Mouse (Mus musculus): ENCODE measurements around the gene Pxn. TPM values are rescaled to one million over a fixed set of nuclear protein-coding genes. Genes with fewer than 3 reads are reported as not detected.

Pxn gene
- 12.9 and 13.7 TPM in 2 replicates for polyA plus RNA-seq (2012; rRNA removed)
- polyA plus RNA-seq (2014; fragmentation: Nextera tagmentation; extraction: Ambion mirVana), result 4.8 and 5.6 TPM in 2 replicates

DNA sequence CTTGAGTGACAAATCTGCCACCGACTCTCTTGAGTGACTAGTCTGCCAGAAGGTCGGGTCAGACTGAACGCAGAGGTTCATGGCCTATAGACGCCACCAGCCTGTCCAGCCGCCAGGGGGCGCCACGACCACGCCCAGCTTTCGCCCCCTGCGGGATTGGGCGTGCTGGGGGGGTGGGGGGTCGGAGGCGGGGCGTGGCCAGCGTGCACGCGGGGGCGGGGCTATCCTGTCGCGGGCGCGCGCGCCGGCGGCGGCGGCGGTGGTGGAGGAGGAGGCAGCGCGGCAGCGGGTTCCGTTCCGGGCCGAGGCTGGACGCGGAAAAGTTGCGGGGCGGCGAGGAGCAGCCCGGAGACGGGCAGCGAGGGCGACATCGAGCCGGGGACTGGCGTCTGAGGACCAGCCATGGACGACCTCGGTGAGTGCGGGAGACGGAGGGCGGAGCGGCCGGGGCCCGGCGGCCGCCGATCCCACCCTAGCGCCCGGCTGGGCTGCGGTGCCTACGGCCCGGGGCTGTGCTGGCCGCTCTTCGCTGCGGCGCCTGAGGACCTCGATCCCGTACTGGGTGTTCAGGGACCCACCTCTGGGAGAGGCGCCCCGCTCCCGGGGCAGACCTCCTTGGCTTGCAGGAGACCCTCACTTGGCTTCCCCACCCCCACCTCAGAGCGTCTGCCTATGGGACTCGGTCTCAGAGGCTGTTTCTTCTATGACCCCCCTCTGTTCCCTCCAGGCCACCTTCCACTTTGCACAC lies at the start of gene Pxn:
Gene Pxn, plus strand, starts transcription at position 223 of the 748 bp plus-strand sequence.
- Histone ChIP-seq H3K4me2 (ENCODE audit: low read depth) (peak within 1 kb of the TSS; percentile 79), H3K36me3 (replicated peaks; ENCODE audit: control insufficient read depth, insufficient read depth, low read depth) (no peaks in the 10 kb centered on the region), H3K9ac (replicated peaks) (peak within 1 kb of the TSS; percentile 75), H3K4me3 (ENCODE audit: insufficient read depth in 1 of 2, low read depth in 2 of 2, low read length in 2 of 2) (peak within 1 kb of the TSS; percentile 67 to 91), H3K4me1 (replicated peaks; ENCODE audit: control insufficient read depth in 2 of 2, insufficient read depth in 2 of 2, low read length in 1 of 2) (peaks cover 0 to 8% of the 10 kb centered on the region in 2 experiments; a peak in 3 of 4 replicates), H3K27ac (no peak within 1 kb of the TSS), H3K27me3 (ENCODE audit: control insufficient read depth, insufficient read depth, low read length) (no peaks in the 10 kb centered on the region), H3K9me3 (ENCODE audit: control insufficient read depth, low read length) (no peaks in the 10 kb centered on the region)
- peak; percentile 71 to 76 (median 73) for DNase-seq (ENCODE audit: low read depth in 3 of 3, low spot score in 3 of 3)
- no peak for TF ChIP-seq EP300 (IDR thresholded peaks at IDR 0.05; ENCODE audit: low read depth)
- TF ChIP-seq CTCF (IDR thresholded peaks at IDR 0.05; ENCODE audit: low read depth), result peak; percentile 94
- ATAC-seq (ENCODE audit: insufficient read depth), result peak; percentile 86
- 1% methylated on average over 70 of the region's 74 CpGs for WGBS (ENCODE audit: insufficient replicate concordance)

DNA sequence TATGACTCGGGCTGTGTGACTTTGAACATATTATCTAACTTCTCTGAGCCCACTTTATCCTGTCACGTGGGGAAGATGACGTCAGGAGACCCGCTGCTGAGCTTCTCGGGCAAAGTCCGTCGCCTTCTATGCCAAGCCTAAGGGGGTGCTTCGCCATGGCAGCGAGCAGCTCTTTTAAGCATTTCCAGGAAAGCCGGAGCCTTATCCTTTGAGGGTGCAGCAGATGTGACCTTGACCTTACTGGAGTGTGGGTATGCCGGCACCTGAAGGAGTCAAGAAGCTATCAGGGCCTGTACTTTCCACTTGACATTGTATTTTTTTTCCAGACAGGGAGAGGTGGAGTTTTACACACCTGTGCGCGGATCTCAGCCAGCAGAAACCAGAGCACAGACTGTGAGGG lies 47.6 kb upstream of the Pxn start:
- no peak overlapping the region for H3K4me3 ChIP-seq (ENCODE audit: insufficient read depth in 1 of 2, low read depth in 2 of 2, low read length in 2 of 2)
- no peak overlapping the region for H3K27ac ChIP-seq
- H3K27me3 ChIP-seq (ENCODE audit: control insufficient read depth, insufficient read depth, low read length), result no peaks in the 10 kb centered on the region
- no peaks in the 10 kb centered on the region for H3K9me3 ChIP-seq (ENCODE audit: control insufficient read depth, low read length)
- WGBS (ENCODE audit: insufficient replicate concordance), result 47% methylated on average over 13 of the region's 13 CpGs
- H3K9ac ChIP-seq (replicated peaks), result no peak overlapping the region
- TF ChIP-seq EP300 (IDR thresholded peaks at IDR 0.05; ENCODE audit: low read depth) (no peak), CTCF (IDR thresholded peaks at IDR 0.05; ENCODE audit: low read depth) (no peak)
- DNase-seq (ENCODE audit: low read depth in 3 of 3, low spot score in 3 of 3) (no peak), ATAC-seq (ENCODE audit: insufficient read depth) (no peak)
- H3K4me1 ChIP-seq (replicated peaks; ENCODE audit: control insufficient read depth in 2 of 2, insufficient read depth in 2 of 2, low read length in 1 of 2), result no peaks in the 10 kb centered on the region
- H3K36me3 ChIP-seq (replicated peaks; ENCODE audit: control insufficient read depth, insufficient read depth, low read depth), result no peaks in the 10 kb centered on the region
- no peak overlapping the region for H3K4me2 ChIP-seq (ENCODE audit: low read depth)

DNA sequence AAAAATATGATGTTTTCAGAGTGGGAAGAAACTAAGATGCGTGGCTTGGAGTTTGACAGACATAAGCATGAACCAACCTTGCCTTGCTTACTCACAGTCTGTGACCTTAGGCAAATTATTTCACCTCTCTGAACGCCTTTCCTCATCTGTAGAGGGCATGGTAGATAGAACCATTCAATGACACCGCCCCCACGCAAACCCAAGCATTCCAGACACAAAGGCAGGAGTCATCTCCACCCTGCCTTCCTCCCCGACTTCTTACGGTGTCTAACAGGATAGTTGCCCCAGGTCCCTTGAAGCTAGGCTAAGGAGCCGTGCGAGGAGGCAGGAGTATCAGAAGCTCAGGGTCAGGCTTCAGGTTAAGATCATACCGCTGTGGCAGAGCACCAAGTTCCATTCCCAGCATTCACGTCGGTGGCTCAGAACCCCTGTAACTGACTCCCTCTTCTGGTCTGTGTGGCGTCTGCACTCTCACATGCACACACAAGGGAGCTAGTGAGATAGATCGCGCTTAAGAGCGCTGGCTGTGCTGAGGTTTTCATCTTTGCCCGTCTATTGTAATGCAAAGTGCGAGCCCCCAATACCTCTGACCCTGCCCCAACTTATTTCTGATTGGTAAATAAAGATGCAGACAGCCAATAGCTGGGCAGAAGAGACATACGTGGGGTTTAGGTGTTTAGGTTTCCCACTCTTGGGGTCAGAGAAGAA lies 41.9 kb upstream of the Pxn start:
- H3K9me3 ChIP-seq (ENCODE audit: control insufficient read depth, low read length), result no peaks in the 10 kb centered on the region
- H3K27me3 ChIP-seq (ENCODE audit: control insufficient read depth, insufficient read depth, low read length), result no peaks in the 10 kb centered on the region
- TF ChIP-seq CTCF (IDR thresholded peaks at IDR 0.05; ENCODE audit: low read depth) (no peak), EP300 (IDR thresholded peaks at IDR 0.05; ENCODE audit: low read depth) (no peak)
- H3K27ac ChIP-seq, result no peak overlapping the region
- H3K9ac ChIP-seq (replicated peaks), result no peak overlapping the region
- H3K36me3 ChIP-seq (replicated peaks; ENCODE audit: control insufficient read depth, insufficient read depth, low read depth), result no peaks in the 10 kb centered on the region
- WGBS (ENCODE audit: insufficient replicate concordance), result 66% methylated on average over 18 of the region's 18 CpGs
- no peak overlapping the region for H3K4me3 ChIP-seq (ENCODE audit: insufficient read depth in 1 of 2, low read depth in 2 of 2, low read length in 2 of 2)
- no peak overlapping the region for H3K4me2 ChIP-seq (ENCODE audit: low read depth)
- peaks cover 0 to 5% of the 10 kb centered on the region in 2 experiments; a peak in 1 of 4 replicates for H3K4me1 ChIP-seq (replicated peaks; ENCODE audit: control insufficient read depth in 2 of 2, insufficient read depth in 2 of 2, low read length in 1 of 2)
- DNase-seq (ENCODE audit: low read depth in 3 of 3, low spot score in 3 of 3) (no peak), ATAC-seq (ENCODE audit: insufficient read depth) (no peak)

DNA sequence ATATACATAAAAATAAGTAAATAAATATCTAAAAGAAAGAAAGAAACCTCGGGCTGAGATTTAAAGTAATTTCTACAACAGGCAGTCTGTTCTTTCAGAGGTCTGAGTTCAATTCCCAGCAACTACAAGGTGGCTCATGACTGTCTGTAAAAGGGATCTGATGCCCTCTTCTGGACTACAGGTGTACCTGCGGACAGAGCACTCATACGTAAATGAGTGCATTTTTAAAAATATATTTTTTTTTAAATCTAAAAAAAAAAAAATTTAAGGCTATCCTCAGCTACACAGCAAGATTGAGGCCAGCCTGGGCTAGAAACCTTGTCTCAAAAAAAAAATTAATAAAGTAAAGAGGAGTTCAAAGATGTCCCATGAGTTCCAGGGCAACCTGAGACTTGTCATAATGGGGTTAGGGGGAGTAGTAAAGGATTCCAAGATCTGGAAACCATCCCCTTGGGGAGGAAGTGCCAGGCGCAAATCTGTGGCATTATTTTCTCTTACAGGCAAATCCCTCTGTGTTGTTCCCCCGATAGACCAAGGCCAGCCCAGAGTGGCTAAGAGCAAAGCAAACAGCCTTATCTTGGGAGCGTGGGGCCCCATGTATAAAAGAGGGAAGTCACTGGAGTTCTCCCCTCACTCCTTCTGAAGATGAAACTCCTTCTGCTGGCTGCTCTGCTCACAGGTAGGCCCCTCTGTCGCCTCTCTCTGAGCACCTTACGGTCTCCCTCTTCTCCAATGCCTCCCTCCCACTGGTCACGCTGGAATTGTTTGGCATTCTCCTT lies 40.6 kb upstream of the Pxn start, which contains the start of gene Pla2g1b:
Gene Pla2g1b, plus strand, starts transcription at position 621 of the 779 bp plus-strand sequence.
- TF ChIP-seq EP300 (IDR thresholded peaks at IDR 0.05; ENCODE audit: low read depth), result no peak
- TF ChIP-seq CTCF (IDR thresholded peaks at IDR 0.05; ENCODE audit: low read depth), result peak; percentile 28; the same call in 1 of the 2 replicates
- no peaks in the 10 kb centered on the region for H3K9me3 ChIP-seq (ENCODE audit: control insufficient read depth, low read length)
- WGBS (ENCODE audit: insufficient replicate concordance), result 22% methylated on average over 9 of the region's 9 CpGs
- no peak within 1 kb of the TSS for H3K27ac ChIP-seq
- H3K4me2 ChIP-seq (ENCODE audit: low read depth), result no peak within 1 kb of the TSS
- no peak within 1 kb of the TSS for H3K4me3 ChIP-seq (ENCODE audit: insufficient read depth in 1 of 2, low read depth in 2 of 2, low read length in 2 of 2)
- ATAC-seq (ENCODE audit: insufficient read depth) (no peak), DNase-seq (ENCODE audit: low read depth in 3 of 3, low spot score in 3 of 3) (no peak)
- H3K27me3 ChIP-seq (ENCODE audit: control insufficient read depth, insufficient read depth, low read length), result no peaks in the 10 kb centered on the region
- no peaks in the 10 kb centered on the region for H3K36me3 ChIP-seq (replicated peaks; ENCODE audit: control insufficient read depth, insufficient read depth, low read depth)
- H3K4me1 ChIP-seq (replicated peaks; ENCODE audit: control insufficient read depth in 2 of 2, insufficient read depth in 2 of 2, low read length in 1 of 2), result peaks cover 0 to 5% of the 10 kb centered on the region in 2 experiments; a peak in 1 of 4 replicates
- H3K9ac ChIP-seq (replicated peaks), result no peak within 1 kb of the TSS

Data from liver, embryonic 14.5 days (tissue).